Mouse (Mus musculus) embryonic facial prominence, embryonic 10.5 days (tissue): ENCODE results near the gene Nfe2l1. TPM values are rescaled to one million over a fixed set of nuclear protein-coding genes. Genes with fewer than 3 reads are reported as not detected.

ENCODE experiments used
- DNase-seq: peaks from one replicate; pipeline ENCODE4 v3.0.0-alpha.2; 2017; ENCODE audit warnings: low spot score
- H3K27ac ChIP-seq: fragments of 300-500 bp; sonication (generic); replicated peaks from 2 replicates; pipeline ENCODE4 v1.5.1; 2016; ENCODE audit warnings: mild to moderate bottlenecking
- H3K27me3 ChIP-seq: fragments of 300-500 bp; sonication (generic); replicated peaks from 2 replicates; pipeline ENCODE4 v1.6.1; 2016; ENCODE audit warnings: low read depth, mild to moderate bottlenecking; ENCODE audit not compliant: poor library complexity, severe bottlenecking
- H3K36me3 ChIP-seq: fragments of 300-500 bp; sonication (generic); replicated peaks from 2 replicates; pipeline ENCODE4 v1.6.1; 2016; ENCODE audit warnings: mild to moderate bottlenecking, moderate library complexity
- H3K4me1 ChIP-seq: fragments of 300-500 bp; sonication (generic); 2 replicates; pipeline ENCODE4 v1.6.1; 2016
- H3K4me3 ChIP-seq: fragments of 300-500 bp; sonication (generic); 2 replicates; pipeline ENCODE4 v1.5.1; 2016; ENCODE audit warnings: mild to moderate bottlenecking, moderate library complexity
- H3K9me3 ChIP-seq: fragments of 300-500 bp; sonication (generic); 2 replicates; pipeline ENCODE4 v1.6.1; 2016; ENCODE audit warnings: mild to moderate bottlenecking
- WGBS: fragments of 180-500 bp; shearing (Covaris S2); methylation state at CpG from one replicate; pipeline ENCODE4 v1.1.7; 2016; 5-methylcytosine and 5-hydroxymethylcytosine counted together
- polyA plus RNA-seq: library from polyadenylated mRNA; unstranded; fragments of >200 nt; fragmentation: Nextera tagmentation; extraction: Ambion mirVana; gene quantifications from 2 replicates; pipeline ENCODE4 v1.2.1, GENCODE M21; 2016

Gene Nfe2l1
- polyA plus RNA-seq, 1 experiment from 2014 or later, result 65.4 TPM

- Histone ChIP-seq H3K4me1 (peaks cover 69% of the 10 kb centered on the region), H3K36me3 (peaks cover 72% of the 10 kb centered on the region), H3K4me3 (peak overlapping the region; percentile 69), H3K9me3 (no peaks in the 10 kb centered on the region), H3K27me3 (no peaks in the 10 kb centered on the region), H3K27ac (peak overlapping the region; percentile 85)
- 49% methylated on average over 7 of the region's 7 CpGs for WGBS
- no peak for DNase-seq
Observed at GRCm38 (mm10) chr11:96824783-96825495, 4.8 kb downstream of the Nfe2l1 start.

DNA sequence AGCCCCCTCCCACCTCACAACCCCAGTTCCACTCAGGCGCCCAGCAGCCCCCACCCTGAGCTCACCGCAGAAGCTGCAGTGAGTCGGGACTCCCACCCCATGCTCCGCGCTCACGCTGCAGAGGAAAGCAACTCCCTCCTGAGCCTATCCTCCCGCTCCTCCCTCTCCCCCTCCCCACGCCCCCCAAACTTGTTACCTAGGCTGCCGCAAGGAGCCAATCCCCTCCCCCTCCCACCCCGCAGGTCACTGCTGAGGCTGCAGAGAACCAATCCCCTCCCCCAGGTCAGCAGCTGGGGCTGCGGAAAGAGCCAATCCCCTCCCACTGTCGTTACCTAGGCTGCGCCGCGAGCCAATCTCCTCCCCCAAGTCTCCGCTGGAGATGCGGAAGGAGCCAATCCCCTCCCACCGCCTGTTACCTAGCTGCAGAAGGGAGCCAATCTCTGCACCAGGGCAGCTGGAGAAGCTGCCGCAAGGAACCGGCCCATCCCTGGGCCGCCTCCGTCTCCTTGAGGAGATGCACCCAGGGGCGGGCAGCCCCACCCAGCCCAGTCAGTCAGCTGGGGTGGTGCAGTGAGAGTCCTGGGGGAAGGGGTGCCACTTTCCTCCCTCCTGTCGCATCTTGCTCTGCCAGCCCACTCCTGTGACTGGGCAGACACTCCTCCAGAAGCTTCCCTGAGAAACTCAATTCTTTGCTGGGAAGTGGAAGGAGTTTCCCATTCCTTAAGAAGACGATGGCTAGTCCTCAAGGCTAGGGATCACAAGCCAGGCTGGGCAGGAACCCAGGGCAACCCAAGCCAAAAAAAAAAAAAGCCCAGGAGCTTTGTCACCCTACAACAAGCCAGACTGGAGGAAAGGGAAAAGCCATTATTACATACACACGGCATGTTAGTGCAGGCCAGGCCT lies 5.6 kb downstream of the Nfe2l1 start:
- Histone ChIP-seq H3K27me3 (no peaks in the 10 kb centered on the region), H3K36me3 (peaks cover 80% of the 10 kb centered on the region), H3K4me3 (peak overlapping the region; percentile 69), H3K4me1 (peaks cover 66% of the 10 kb centered on the region), H3K27ac (peak overlapping the region; percentile 85), H3K9me3 (no peaks in the 10 kb centered on the region)
- 2% methylated on average over 26 of the region's 26 CpGs for WGBS
- peak; percentile 97 for DNase-seq

- Histone ChIP-seq H3K27ac (peak overlapping the region; percentile 85), H3K27me3 (no peaks in the 10 kb centered on the region), H3K36me3 (peaks cover 87% of the 10 kb centered on the region), H3K4me1 (peaks cover 59% of the 10 kb centered on the region), H3K9me3 (no peaks in the 10 kb centered on the region), H3K4me3 (peak overlapping the region; percentile 69)
- DNase-seq, result no peak
- WGBS, result 8% methylated on average over 13 of the region's 13 CpGs
Observed at GRCm38 (mm10) chr11:96823471-96823837, 6.3 kb downstream of the Nfe2l1 start.

DNA sequence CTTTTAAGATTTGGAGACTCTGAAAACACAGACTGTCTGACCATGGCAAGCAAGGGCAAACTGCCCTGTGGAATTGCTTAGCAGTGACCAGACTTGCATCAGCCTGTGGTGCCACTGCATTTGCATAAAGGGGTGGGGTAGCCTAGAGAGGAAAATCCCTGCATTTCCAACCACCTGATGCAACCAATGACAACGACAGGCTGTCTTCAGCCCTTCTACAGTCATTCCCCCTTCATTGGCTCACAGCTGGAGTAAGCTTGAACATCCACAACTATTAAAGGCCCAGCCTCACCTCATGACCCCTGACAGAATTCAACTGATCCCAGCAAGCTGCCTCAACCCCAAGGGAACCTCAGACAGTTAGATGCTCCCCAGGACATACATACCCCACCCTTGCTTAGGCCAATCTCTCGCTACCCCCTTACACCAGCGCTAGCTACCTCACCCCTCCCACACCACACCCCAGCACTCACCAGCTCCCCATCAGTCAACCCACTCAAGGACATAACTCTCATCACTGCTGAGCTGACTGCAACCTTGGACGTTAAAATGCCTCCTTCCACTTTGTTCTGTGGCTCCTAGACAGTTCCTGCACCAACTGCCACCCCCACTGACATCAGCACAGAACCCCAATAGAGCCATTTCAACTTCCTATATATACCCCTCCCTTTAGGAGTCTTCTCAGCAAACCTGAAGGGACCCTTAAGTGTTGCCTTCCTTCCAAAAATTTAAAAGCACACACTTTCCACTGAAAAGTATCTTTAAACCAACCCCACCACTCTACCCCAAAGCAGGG lies 6.9 kb downstream of the Nfe2l1 start:
- Histone ChIP-seq H3K4me1 (peaks cover 54% of the 10 kb centered on the region), H3K27ac (peak overlapping the region; percentile 85; the same call in 1 of the 2 replicates), H3K36me3 (peaks cover 89% of the 10 kb centered on the region), H3K4me3 (peak overlapping the region; percentile 69), H3K9me3 (no peaks in the 10 kb centered on the region), H3K27me3 (no peaks in the 10 kb centered on the region)
- DNase-seq, result no peak
- WGBS, result 40% methylated on average over 4 of the region's 4 CpGs

- Histone ChIP-seq H3K9me3 (no peaks in the 10 kb centered on the region), H3K4me1 (peaks cover 44% of the 10 kb centered on the region), H3K4me3 (no peak overlapping the region), H3K36me3 (peaks cover 89% of the 10 kb centered on the region), H3K27ac (no peak overlapping the region), H3K27me3 (no peaks in the 10 kb centered on the region)
- DNase-seq, result no peak
- WGBS, result 95% methylated on average over 10 of the region's 10 CpGs
Observed at GRCm38 (mm10) chr11:96821956-96822355, 7.8 kb downstream of the Nfe2l1 start.

DNA sequence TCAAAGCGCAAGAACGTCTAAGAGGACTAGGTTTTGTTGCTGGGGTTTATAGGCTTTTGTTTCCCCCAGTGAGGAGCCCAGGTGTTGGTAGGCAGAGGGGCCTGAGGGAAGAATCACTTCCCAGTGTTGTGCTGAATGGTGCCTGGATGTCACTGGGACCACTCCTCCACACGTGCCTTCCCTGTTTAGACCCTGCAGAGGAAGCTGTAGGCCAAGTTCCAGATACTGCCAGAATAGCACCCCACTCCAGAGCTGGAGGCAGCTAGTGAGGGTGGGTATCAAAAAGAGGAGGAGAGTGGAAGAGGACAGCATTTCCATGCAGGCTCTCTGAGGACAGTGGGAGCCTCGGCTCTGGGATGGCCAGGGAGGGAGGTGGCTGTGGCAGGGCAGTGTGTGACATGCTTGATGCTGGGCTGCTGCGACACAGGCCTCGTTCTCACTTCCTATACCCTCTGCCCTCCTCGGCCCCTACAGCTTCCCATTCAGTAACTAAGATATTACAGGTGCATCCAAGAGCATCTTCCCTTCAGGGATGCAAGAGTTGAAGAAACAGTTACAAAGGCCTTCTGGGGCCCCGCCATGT lies 11.5 kb downstream of the Nfe2l1 start:
- H3K36me3 ChIP-seq, result peaks cover 98% of the 10 kb centered on the region

GRCm38 (mm10) chr11:96816979-96817378 lies 12.8 kb downstream of the Nfe2l1 start:
- H3K4me1 ChIP-seq, result no peaks in the 10 kb centered on the region
- no peaks in the 10 kb centered on the region for H3K27me3 ChIP-seq
- no peaks in the 10 kb centered on the region for H3K9me3 ChIP-seq
- no peak overlapping the region for H3K4me3 ChIP-seq
- no peak for DNase-seq
- no peak overlapping the region for H3K27ac ChIP-seq
- WGBS, result 86% methylated on average over 5 of the region's 5 CpGs
- peaks cover 98% of the 10 kb centered on the region for H3K36me3 ChIP-seq

More for the DNA sequence above, 11.5 kb downstream of the Nfe2l1 start:
- WGBS, result 88% methylated on average over 8 of the region's 8 CpGs
- peaks cover 7% of the 10 kb centered on the region for H3K4me1 ChIP-seq
- H3K4me3 ChIP-seq, result no peak overlapping the region
- no peak for DNase-seq
- no peaks in the 10 kb centered on the region for H3K9me3 ChIP-seq
- H3K27ac ChIP-seq, result no peak overlapping the region
- H3K27me3 ChIP-seq, result no peaks in the 10 kb centered on the region

DNA sequence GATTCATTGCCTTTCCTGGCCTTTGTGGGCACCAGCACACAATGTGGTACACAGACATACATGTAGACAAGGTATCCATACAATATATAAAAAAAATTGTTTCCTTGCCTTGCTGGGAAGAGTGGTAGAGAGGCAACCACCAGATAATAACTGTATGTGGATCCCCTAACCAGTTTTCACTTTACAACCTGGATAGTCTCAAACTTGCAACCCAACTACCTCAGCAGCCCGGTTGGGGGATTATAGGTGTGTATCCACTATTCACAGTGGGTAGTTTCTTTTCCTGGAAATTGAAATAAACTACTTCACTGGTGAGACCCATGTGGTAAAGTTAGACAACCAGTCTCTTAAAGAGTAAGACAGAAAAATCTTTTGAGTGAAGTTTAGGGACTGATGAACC lies 13.3 kb downstream of the Nfe2l1 start:
- Histone ChIP-seq H3K4me3 (no peak overlapping the region), H3K9me3 (no peaks in the 10 kb centered on the region), H3K27ac (no peak overlapping the region), H3K27me3 (no peaks in the 10 kb centered on the region), H3K36me3 (peaks cover 98% of the 10 kb centered on the region), H3K4me1 (no peaks in the 10 kb centered on the region)
- WGBS, result 93% methylated on average over 1 of the region's 1 CpGs
- DNase-seq, result no peak

DNA sequence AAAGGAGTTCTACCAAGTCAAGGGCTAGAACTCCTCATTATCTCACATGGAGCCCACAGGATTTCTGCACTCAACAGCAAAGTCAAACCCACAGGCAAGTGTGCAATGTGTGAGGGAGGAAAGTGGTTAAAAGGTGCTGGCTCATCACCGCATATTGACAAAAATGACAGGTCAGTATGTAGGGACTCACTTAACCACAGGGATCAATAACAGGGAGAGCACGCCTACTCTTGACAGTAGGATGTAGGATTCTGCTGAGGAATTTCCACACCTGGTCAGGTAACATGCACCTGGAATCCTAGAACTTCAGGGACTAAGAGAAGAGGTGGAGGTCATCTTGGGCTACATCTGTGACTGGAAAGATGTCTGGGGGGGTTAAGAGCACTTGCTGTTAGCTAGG lies 13.9 kb downstream of the Nfe2l1 start:
- Histone ChIP-seq H3K4me1 (no peaks in the 10 kb centered on the region), H3K9me3 (no peaks in the 10 kb centered on the region), H3K27me3 (no peaks in the 10 kb centered on the region), H3K4me3 (no peak overlapping the region), H3K27ac (no peak overlapping the region), H3K36me3 (peaks cover 98% of the 10 kb centered on the region)
- 94% methylated on average over 2 of the region's 2 CpGs for WGBS
- no peak for DNase-seq

- Histone ChIP-seq H3K36me3 (peaks cover 98% of the 10 kb centered on the region), H3K4me1 (no peaks in the 10 kb centered on the region), H3K9me3 (no peaks in the 10 kb centered on the region), H3K27ac (no peak overlapping the region), H3K4me3 (no peak overlapping the region), H3K27me3 (no peaks in the 10 kb centered on the region)
- WGBS, result 86% methylated on average over 2 of the region's 2 CpGs
- no peak for DNase-seq
Observed at GRCm38 (mm10) chr11:96814443-96814842, 15.3 kb downstream of the Nfe2l1 start.

GRCm38 (mm10) chr11:96813920-96814319 lies 15.8 kb downstream of the Nfe2l1 start:
- H3K27me3 ChIP-seq, result no peaks in the 10 kb centered on the region
- H3K27ac ChIP-seq, result no peak overlapping the region
- no peak for DNase-seq
- H3K4me3 ChIP-seq, result no peak overlapping the region
- 92% methylated on average over 5 of the region's 5 CpGs for WGBS
- no peaks in the 10 kb centered on the region for H3K4me1 ChIP-seq
- no peaks in the 10 kb centered on the region for H3K9me3 ChIP-seq
- H3K36me3 ChIP-seq, result peaks cover 98% of the 10 kb centered on the region

GRCm38 (mm10) chr11:96813455-96813854 lies 16.3 kb downstream of the Nfe2l1 start:
- no peak for DNase-seq
- Histone ChIP-seq H3K36me3 (peaks cover 98% of the 10 kb centered on the region), H3K4me1 (no peaks in the 10 kb centered on the region), H3K27me3 (no peaks in the 10 kb centered on the region), H3K27ac (no peak overlapping the region), H3K9me3 (no peaks in the 10 kb centered on the region), H3K4me3 (no peak overlapping the region)
- WGBS, result 75% methylated on average over 4 of the region's 4 CpGs
